Mouse (Mus musculus): ENCODE data around the gene Atp2b2.

Atp2b2 gene

DNA sequence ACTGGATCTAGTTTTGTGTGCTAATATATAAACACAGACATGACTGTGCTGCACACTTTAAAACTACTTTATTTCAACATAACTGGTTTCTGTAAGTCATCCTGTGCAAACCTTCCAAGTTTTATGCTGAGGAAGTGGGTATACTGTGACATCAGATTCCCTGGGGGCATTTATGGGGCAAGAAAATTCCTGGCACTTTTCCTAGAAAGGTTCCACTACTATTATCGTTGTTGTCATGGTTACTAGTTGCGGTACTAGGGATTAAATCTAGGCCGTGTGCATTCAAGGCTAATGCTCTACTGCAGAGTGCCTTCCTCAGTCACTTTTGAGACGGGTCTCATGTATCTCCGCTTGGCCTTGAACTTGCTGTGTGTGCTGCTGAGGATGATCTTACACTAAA, 236.2 kb downstream of the Atp2b2 start:
- in situ Hi-C loops (cut with MboI; ENCODE audit: low sequenced_read_pairs), result no loop called here

- in situ Hi-C loops (cut with MboI; ENCODE audit: low sequenced_read_pairs), result no loop called here
These were observed 241.2 kb downstream of the Atp2b2 start for GRCm38 (mm10) chr6:113801233-113801632.

- in situ Hi-C loops (cut with MboI; ENCODE audit: low sequenced_read_pairs), result no loop called here
These were observed 242.5 kb downstream of the Atp2b2 start for GRCm38 (mm10) chr6:113799915-113800314.

DNA sequence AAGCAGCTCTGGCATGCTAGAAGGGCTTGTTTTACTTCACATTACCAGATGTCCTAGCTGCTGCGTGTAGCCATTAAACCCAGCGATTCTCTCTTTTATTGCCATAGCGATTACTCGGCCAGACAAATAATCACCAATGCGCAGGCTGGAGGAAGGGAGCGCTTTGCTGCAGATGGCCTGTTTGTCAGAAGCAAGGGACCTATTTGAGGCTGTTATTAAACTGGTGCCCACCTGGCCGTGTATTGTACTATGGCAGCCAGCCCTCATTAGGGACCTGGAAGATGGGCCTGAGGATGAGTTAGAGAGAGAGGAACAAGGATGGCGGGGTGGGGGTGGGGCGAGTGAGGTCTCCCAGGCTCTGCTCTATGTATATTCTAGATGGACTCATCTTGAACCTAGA, 243.1 kb downstream of the Atp2b2 start:
- in situ Hi-C loops (cut with MboI; ENCODE audit: low sequenced_read_pairs), result no loop called here

DNA sequence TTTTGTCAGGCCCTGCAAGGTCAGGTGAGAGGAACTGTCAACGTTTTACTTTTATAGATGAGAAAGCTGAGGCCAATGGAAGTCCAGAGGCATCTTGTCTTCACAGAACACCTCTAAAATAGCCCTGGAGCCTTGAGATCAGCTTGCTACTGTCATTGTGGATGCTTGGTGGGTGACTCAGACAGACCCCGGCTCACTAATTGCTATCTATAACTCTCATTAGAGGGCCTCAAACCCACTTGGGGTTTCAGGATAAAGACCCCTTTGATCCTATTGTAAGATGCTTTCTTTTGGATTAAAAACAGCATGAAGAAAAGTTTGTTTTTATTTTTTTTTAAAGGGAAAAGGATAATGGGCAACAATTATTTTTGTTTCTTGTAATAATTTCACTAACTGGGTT, 243.5 kb downstream of the Atp2b2 start:
- in situ Hi-C loops (cut with MboI; ENCODE audit: low sequenced_read_pairs), result no loop called here

GRCm38 (mm10) chr6:113795241-113795702, 247.1 kb downstream of the Atp2b2 start:
- in situ Hi-C loops (cut with MboI; ENCODE audit: low sequenced_read_pairs), result no loop called here

- in situ Hi-C loops (cut with MboI; ENCODE audit: low sequenced_read_pairs), result no loop called here
These were observed 250.0 kb downstream of the Atp2b2 start for GRCm38 (mm10) chr6:113792368-113792767.

- in situ Hi-C loops (cut with MboI; ENCODE audit: low sequenced_read_pairs), result no loop called here
These were observed 251.4 kb downstream of the Atp2b2 start for GRCm38 (mm10) chr6:113791012-113791411.

GRCm38 (mm10) chr6:113787459-113787968, 254.9 kb downstream of the Atp2b2 start:
- in situ Hi-C loops (cut with MboI; ENCODE audit: low sequenced_read_pairs), result no loop called here

GRCm38 (mm10) chr6:113785658-113786057, 256.8 kb downstream of the Atp2b2 start:
- in situ Hi-C loops (cut with MboI; ENCODE audit: low sequenced_read_pairs), result no loop called here

DNA sequence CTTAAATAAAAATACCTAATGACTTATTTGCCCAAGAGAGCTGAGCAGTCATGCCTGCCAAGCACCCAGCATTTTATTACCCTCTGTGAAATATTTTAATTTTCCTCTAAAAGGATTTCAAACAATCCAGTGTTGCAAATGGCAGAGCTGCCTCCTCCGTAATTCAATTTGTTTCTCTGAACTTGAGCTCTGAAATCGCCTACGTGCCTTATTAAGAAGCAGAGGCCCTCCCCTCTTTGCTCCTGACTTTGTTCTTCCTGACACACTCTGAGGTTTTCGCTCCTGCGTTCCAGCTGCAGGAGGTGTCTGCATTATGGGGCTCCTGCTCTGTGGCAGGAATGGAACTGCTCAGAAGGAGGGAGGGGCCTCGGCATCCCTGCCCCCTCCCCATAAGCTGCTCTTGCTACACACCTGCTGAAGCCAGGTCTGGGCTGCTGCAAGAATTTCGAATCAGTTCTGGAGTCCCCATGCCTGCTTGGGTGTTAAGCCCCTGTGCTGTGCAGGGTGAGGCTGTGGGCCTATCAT, 264.1 kb downstream of the Atp2b2 start:
- in situ Hi-C loops (cut with MboI; ENCODE audit: low sequenced_read_pairs), result no loop called here

DNA sequence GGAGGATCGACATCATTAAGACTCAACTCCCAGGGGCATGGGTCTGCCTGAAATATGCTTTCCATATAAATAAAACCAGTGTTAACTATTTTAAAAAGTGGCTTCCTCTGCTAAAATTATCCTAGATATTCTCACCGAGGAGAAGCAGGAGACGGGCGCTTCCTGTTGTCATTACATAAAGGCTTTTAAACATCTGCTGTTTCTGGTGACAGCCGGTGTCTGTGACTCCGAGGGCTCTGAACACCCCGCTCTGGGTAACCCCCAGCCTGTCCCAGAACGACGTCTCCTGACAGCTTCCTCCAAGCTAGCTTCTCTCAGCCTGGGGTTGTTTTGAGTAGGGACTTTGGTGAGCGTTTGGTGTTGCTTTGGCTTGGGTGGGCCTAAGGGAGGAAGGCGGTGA, 273.6 kb downstream of the Atp2b2 start:
- in situ Hi-C loops (cut with MboI; ENCODE audit: low sequenced_read_pairs), result loop anchor here (5.0 kb wide), 1 partner anchor 303 kb away; no protein-coding TSS in a partner anchor

DNA sequence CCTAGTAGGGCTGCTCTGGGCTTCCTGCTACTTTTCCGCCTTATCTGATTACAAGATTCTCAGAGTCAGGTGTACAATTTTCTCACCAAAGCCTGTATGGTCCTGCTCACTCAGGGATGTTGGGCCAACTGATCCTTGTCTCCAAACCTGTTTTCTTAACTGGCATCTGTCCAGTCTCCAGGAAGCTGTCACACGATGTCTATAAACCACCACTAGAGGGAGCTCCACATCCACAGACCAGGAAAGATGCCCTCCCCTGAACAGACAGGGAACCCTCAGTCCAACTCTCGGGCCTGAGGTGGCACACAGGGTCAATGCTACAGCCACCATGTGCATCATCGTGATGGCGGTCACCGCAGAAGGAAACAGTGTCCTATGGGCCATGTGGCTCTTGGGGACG, 280.8 kb downstream of the Atp2b2 start:
- in situ Hi-C loops (cut with MboI; ENCODE audit: low sequenced_read_pairs), result no loop called here

DNA sequence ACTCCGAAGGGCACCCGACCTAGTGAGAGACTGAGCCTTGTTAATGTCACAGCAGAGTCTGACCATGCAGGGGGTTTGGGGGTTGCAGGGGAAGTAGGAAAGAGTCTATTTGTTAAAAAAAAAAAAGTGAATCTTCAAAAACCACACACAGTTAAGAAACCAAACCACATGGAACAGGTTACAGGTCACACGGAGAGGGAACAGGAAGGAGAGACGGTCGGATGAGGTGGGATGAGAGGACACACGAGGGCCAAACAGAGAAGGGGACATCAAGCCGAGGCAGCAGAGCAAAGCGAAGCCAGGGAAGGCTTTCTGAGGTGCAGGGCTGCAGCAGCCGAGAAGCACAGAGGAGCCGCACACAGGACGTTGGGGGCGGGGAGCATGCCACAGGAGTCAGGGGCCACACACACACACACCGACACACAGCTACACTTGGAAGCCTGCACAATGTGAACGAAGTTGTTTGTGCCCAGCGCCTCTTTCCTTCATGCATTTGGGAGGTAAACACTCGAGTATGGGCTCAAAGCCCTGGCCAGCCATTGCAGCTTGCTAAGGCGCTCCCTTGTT, 293.2 kb downstream of the Atp2b2 start:
- in situ Hi-C loops (cut with MboI; ENCODE audit: low sequenced_read_pairs), result no loop called here

DNA sequence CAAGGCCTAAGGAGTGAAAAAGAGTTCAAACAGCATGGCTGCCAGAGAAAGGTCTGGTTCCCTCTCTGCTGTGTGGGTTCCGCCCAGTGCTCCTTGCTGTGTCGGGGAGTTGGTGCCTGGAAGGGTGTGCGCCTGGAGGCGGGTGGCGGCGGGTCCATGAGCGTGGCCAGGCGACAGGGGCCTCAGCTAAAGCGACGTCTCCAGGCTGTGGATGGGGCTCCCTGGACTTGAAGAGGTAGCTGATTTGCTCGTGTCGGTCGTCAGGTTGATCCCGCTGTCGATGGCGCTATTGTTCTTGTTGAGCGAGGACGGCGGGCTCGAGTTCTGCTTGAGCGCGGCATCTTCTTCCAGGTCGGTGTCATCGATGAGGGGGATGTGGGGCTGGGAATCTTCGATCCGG, 294.1 kb downstream of the Atp2b2 start:
- in situ Hi-C loops (cut with MboI; ENCODE audit: low sequenced_read_pairs), result no loop called here

DNA sequence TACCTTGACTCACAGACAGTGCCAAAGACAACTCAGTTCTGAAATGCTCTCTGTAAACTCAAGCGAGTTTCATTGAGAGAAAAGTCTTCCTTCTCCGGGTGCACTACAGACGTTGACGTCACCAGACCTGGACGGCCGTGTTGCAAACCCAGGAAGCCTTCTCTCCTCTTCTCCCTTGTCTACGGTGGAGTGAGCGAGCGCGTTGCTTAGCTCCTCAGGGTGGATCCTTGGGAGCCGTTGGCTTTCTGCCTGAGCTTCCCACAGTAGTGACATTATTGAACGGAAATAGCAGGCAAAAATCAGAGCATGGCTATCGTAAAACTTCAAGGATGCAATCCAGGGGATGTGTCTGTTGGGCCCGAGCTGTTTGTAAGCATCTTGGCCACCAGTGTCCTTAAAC, 295.1 kb downstream of the Atp2b2 start:
- in situ Hi-C loops (cut with MboI; ENCODE audit: low sequenced_read_pairs), result no loop called here

DNA sequence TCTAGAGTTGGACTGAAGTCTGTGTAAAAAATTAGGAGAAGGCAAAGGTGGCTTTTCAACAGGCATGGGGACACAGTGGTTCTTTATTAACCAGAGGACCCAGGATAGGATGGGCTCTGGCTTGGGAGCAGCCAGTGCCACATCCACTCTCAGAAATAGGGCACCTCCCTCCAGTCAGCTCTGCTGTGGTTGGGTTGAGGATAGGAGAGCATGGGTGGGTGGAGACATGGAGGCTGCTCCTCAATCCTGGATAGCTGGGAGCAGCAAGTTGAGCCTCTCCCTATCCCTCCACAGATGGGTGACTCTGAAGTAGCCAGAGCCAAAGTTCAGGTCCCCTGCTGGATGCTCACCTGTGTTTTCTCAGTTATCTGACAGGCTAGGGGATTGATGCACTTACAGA, 297.3 kb downstream of the Atp2b2 start:
- in situ Hi-C loops (cut with MboI; ENCODE audit: low sequenced_read_pairs), result no loop called here

DNA sequence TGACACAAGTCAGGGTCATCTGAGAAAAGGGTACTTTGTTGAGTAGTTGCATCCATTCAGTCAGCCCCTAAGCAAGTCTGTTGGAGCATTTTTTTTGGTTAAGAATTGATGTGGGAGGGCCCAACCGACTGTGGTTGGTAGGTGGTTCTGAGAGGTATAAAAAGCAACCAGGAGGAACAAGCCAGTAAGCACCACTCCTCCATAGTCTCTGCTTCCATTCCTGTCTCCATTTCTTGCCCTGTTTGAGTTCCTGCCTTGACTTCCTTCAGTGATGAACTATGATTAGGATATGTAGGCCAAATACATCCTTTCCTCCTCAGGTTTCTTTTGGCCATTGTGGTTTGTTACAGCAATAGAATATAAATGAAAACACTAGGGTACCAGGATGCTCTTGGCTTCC, 299.3 kb downstream of the Atp2b2 start:
- in situ Hi-C loops (cut with MboI; ENCODE audit: low sequenced_read_pairs), result no loop called here

- in situ Hi-C loops (cut with MboI; ENCODE audit: low sequenced_read_pairs), result no loop called here
These were observed 300.1 kb downstream of the Atp2b2 start for GRCm38 (mm10) chr6:113742321-113742720.

GRCm38 (mm10) chr6:113741425-113741824, 301.0 kb downstream of the Atp2b2 start:
- in situ Hi-C loops (cut with MboI; ENCODE audit: low sequenced_read_pairs), result no loop called here

DNA sequence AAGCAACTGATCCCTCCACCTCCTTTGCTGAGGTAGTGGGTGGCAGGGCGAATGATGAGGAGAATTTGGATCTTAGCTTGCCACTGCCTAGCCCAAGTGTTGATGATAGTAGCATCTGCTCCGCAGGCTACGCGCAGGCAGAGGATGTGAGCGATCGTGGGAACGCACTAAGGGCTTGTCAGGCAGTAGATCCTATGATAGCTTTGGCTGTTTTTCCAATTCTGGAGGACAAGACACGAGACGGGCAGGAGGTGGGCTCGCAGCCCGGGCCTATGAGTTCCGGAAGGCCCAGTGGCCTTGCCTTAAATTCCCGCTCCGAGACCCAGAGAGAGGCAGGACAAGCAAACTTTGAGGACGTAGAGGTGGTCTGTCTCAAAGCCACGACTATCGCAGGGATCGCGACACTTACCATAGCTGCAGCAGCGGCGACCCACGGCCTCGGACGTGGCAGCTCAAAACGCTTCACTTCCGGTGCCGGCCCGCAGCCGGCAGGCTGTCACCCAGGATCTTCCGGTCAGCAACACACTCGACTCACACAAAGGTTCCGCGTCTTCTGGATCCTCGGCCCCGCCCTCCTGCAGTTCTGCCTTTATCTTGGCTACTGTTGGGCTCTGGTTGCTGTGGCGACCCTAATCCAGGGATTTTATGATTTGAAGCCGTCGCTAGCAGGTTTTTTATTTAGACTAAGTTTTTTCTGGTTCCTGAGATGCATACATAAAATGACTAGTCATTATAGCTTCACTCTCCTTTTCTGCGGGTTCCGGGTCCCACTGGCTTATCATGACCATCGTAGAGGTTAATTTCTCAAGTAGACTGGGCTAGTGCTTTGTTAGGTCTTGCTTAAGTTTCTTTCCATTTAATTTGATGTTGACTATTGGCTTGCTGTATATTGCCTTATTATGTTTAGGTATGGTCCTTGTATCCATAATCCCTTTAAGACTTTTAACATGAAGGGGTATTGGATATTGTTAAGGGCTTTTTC, 301.9 kb downstream of the Atp2b2 start, which contains the start of gene Sec13:
TSS of gene Sec13 (minus strand) at position 508 of the 982 bp plus-strand sequence.
- in situ Hi-C loops (cut with MboI; ENCODE audit: low sequenced_read_pairs), result no loop called here
